Mouse (Mus musculus) kidney, adult 2 months (tissue): Measurements from ENCODE around the gene Sh3bp5l.

Experiments
- CTCF ChIP-seq: fragments of 200-500 bp; conservative IDR thresholded peaks from 2 replicates; pipeline ENCODE4 v1.5.1; 2011; ENCODE audit warnings: low read depth, mild to moderate bottlenecking, control low read depth, low read length, moderate library complexity, mixed read lengths; ENCODE audit not compliant: insufficient read depth, insufficient read length
- POLR2A ChIP-seq: fragments of 200-500 bp; IDR thresholded peaks from one replicate; pipeline ENCODE4 v1.6.1; 2011; ENCODE audit warnings: low read depth, low read length, control low read depth

DNA sequence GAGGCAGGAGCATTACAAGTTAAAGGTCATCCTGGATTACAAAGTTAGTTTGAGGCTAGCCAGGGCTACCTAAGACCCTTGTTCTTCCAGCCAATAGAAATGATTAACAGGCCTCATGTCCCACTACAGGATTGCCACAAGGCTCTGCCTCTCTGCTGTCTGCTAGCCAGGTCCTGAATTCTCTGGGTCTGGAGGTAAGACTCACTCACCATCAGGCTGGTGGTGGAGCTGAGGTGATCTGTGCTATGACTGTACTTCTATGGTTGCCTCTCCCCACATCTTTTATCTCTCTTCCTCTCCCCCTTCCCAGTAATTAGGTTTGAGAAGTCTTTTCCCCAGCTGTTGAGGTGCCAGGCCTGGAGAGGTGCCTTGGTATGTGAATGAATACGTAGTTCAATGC lies 49.0 kb downstream of the Sh3bp5l start:
- no peak for TF ChIP-seq CTCF
- no peak for TF ChIP-seq POLR2A
